Mouse (Mus musculus): Measurements from ENCODE around the gene Map4k1.

The Map4k1 gene

DNA sequence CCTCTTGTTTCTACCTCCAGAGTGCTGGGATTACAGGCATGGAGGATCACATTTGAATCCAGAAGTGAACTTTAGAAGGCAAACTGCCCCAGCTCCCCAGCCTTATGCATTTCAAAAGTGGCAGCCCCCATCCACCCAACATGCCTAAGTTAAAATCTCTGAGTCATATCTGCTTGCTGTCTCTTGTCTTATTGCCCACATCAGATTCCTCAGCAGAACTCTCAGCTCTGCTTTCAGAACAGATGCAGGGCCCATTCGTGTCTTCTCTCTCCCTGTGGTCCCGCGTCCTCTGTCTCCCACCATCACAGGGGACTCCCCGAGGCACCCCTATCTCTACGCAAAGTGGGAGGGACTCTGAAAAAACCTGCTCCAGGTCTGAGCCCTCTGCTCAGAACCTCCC lies 44.3 kb downstream of the Map4k1 start:
- DNase-seq (ENCODE audit: low spot score) = no peak

DNA sequence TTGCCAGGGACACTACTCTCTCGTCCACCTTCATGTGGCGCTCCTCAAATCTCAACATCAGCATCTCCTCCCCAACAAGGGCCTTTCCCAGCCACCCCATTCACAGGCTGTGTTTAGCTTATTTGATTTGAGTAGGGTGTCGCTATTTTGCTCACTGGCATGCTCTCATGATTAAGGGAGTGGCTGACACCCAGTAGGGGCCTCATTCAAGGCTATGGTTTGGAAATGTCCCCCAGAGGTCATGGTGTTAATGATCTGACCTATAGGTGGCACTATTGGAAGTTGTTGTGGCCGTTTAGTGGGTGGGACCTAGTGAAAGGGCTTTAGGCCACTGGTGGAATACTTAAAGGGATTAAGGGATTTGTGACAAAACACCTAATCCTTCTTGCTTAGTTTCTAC lies 45.0 kb downstream of the Map4k1 start:
- no peak for DNase-seq (ENCODE audit: low spot score)

GRCm38 (mm10) chr7:29028761-29029160 lies 46.9 kb downstream of the Map4k1 start:
- no peak for DNase-seq (ENCODE audit: low spot score)

GRCm38 (mm10) chr7:29029690-29030656 lies 48.1 kb downstream of the Map4k1 start:
- no peak for DNase-seq (ENCODE audit: low spot score)

- DNase-seq (ENCODE audit: low spot score) = no peak
Measured at GRCm38 (mm10) chr7:29031641-29032040, 49.8 kb downstream of the Map4k1 start.

GRCm38 (mm10) chr7:29032685-29033084 lies 50.8 kb downstream of the Map4k1 start:
- no peak for DNase-seq (ENCODE audit: low spot score)

DNA sequence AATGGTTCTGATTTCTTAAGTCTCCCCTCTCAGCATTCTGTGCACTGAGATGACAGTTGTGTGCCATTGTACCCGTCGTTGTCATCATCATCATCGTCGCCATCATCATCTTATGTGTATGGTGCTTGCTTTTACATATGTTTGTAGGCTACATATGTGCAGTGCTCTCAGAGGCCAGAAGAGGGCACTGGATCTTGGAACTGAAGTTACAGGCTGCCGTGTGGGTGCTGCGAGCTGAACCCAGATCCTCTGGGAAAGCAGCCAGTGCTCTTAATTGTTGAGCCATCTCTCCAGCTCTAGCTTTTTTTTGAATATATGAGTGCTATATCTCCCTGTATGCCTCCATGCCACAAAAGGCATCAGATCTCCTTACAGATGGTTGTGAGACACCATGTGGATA lies 55.4 kb downstream of the Map4k1 start:
- DNase-seq (ENCODE audit: low spot score) = no peak

GRCm38 (mm10) chr7:29039604-29039984 lies 57.7 kb downstream of the Map4k1 start:
- peak; percentile 67 for DNase-seq (ENCODE audit: low spot score)

DNA sequence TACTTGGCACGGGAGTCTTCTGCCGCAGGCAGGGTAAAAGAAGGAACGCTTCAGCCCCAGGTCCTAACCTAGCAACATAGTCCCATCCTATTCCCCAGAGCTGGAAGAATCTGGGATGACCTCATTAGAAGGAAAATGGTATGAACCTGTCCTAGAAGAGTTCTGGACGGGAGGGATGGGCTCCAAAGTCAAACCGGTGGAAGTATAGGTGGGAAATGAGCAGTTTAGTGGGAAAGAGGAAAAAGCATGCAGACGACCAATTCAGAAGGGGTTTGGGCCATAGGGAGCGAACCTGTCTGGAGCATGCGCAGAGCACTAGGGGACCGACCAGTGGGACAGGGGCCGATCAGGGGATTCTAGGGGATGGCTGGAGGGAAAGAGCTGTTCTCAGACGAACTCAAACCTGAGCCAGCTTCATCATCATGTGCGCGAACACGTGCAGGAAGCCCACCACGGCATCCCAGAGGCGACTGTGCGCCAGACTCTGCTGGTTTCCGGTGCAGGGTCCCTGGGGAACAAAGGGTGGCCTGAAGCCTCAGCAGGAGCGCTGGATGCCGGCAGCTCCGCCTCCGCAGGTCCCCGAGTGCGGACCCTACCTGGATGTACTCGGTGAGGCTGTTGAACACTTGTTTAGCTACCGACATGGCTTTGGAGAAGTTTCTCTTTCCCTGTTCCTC lies 58.3 kb downstream of the Map4k1 start:
- no peak for DNase-seq (ENCODE audit: low spot score)

GRCm38 (mm10) chr7:29041194-29041593 lies 59.3 kb downstream of the Map4k1 start:
- peak; percentile 39 for DNase-seq (ENCODE audit: low spot score)

DNA sequence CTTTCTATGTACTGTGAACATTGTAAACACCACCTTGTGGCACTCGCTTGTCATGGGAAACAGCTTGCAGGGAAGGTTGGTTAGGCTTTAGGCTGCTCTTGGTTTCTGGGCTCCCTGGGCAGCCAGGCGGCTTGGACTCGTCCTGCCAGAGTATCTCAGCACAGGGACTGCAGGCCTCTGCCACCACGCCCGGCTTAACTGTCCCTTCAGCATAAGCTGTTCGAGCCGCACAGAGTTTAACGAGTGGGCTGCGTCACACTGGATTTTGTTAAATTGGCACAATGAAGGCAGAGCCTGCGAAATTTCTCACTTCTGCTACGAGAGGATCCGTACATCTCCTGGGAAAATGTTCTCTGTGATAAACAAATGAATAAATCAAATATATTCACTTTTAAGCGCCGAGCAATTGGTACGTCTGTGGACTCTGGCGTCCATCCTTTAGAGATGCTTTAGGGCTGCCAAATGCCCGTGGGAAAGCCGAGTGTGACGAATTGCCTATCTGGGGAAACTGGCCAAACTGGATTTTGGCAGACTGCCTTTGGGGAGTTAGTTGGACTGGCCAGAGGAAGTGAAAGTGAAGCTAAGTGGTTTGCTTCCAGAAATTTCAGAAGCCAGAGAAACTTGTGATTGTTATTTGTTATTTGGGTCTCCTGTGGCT lies 61.3 kb downstream of the Map4k1 start:
- DNase-seq (ENCODE audit: low spot score) = no peak

GRCm38 (mm10) chr7:29043674-29044057 lies 61.8 kb downstream of the Map4k1 start:
- no peak for DNase-seq (ENCODE audit: low spot score)

DNA sequence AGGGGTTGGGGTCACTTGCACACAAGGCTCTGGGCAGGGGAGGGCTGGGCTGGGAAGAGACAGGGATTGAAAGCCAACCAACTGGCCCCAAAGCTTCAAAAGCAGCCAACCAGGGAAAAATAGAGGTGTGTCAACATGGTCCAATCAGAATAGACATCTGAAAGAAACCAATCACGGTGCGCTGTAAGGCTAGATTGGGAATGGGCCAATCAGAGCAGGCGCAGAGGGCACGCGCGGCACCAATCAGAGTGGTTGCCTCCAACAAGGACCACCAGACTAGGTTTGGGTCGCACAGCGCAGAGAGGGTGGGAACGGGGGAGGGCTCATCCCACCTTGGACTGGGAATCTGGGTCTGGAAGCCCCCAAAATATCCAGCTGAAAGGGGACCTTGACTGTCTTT lies 62.5 kb downstream of the Map4k1 start:
- no peak for DNase-seq (ENCODE audit: low spot score)

DNA sequence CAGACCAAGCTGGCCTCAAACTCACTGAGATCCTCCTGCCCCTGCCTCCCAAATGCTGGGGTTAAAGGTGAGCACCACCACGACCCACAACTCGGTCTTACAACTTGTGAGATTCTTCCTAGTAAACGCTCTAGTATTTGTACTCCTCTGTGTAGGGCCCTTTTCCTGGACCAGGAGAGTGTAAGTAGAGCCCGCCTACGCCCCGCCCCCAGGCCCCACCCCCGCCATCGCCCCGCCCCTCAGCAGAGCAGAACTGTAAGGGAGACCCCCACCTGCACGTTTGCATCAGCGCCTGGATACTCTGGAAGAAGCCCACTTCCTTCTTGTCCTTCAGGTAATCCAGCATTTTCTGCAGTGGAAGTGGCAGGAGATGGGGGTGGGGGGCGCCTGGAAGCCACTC lies 64.7 kb downstream of the Map4k1 start:
- DNase-seq (ENCODE audit: low spot score) = no peak

DNA sequence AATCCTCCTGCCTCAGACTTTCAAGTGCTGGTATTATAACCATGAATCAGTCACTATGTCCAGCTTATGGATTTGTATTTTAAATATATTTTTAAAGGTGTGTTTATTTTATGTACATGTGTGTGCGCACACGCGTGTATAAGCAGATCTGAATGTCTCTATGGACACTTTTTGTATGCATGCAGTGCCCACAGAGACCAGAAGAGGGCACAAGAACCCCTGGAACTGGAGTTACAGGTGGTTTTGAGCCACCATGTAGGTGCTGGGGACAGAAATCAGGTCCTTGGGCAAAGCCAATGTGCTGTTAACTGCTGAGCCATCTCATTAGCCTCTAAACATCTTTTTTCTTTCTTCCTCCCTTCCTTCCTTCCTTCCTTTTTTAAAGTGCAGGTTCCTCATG lies 66.2 kb downstream of the Map4k1 start:
- no peak for DNase-seq (ENCODE audit: low spot score)

- no peak for DNase-seq (ENCODE audit: low spot score)
Measured at GRCm38 (mm10) chr7:29048615-29049014, 66.8 kb downstream of the Map4k1 start.

DNA sequence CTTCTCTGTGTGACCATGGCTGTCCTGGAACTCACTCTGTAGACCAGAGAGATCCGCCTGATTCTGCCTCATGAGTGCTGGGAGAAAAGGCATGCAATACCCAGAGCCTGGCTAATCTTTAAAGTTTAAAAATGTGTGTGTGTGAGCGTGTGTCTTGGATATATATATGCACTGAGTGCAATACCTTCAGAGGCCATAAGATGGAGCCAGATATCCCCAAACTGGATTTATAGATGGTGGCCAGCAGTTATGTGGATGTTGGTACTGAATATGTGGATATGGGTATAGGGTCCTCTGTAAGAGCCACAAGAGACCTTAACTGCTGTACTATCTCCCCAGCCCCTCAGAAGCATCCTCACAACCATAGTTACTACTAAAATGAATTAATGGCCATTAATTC lies 68.9 kb downstream of the Map4k1 start:
- no peak for DNase-seq (ENCODE audit: low spot score)

DNA sequence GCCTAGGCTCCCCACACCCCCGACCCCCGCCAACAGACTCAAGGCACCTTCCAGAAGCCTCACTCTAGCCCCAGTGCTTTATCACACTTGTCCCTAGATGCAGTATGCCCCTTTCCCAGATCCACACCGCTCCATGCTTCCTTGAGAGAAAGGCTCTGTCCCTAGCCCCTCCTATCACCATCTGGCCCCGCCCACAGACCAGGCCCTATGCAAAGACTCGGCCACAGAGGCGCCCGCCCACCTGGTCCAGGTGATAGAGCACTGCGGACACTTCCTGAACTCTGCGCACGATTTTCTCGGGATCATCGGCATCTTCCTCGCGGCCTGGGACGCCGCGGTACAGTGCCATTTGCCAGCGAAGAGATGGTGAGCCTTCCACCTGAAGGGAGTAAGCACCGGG lies 71.0 kb downstream of the Map4k1 start:
- peak; percentile 42 for DNase-seq (ENCODE audit: low spot score)
